Mouse (Mus musculus) layer of hippocampus, postnatal 36 days (tissue): ENCODE data around the gene Lgr6. TPM values are rescaled to one million over a fixed set of nuclear protein-coding genes. Genes with fewer than 3 reads are reported as not detected.
A peak's percentile ranks its signal among the peaks of the same experiment; 100 is the strongest.

Experiments
- DNase-seq, 2 experiments: peaks; one replicate each; pipeline ENCODE4 v3.0.0; 2022
- total RNA-seq, 2 experiments: library from RNA; stranded (reverse); gene quantifications; 2 replicates each; pipeline ENCODE4 v1.2.3; 2021

Gene Lgr6
- total RNA-seq = 1 to 10 TPM; 1.7 to 1.8 TPM

DNA sequence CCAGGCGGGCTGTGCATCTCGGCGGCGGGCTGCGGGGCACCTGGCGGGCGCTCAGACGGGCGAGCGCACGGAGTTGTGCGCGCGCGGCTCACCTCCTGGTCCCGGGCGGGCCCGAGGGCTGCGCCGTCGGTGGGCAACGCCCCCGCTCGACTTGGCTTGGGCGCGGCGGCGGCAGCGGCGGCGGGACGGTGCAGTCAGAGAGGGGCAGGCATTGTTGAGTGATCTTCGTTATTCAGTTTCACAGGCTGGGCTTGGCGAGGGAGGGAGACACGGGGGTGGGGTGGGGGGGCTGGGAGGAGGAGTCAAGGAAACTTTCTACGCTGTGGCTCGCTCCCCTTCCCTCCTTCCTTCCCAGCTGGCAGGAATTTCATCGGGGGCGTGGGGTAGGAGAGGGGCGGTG lies at the start of gene Lgr6:
Gene Lgr6, minus strand, starts transcription at position 153 of the 400 bp plus-strand sequence.
- no peak for DNase-seq

DNA sequence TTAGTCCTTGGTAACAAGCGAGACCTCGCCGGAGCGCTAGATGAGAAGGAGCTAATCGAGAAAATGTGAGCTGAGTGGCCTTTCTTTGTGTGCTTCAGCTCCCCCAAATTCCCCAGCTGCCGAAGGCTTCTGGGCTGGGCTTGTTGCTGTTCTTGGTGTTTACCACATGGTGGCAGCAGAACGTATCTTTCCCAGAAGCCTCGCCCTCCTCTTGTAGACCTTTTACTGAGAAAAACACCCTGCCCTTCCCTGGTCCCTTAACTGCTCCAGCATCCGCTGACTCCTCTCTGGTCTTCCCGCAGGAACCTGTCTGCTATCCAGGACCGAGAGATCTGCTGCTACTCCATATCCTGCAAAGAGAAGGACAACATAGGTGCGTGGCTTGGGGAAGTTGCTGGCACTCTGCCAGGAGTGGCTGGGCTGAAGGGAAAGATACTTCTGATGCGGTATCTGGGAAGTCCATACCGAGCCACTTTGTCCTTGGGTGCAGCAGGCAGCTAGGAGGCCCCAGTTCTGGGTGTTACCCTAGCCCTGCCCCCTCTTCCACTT lies 49.4 kb upstream of the Lgr6 start:
- DNase-seq = peak; percentile 79 to 81

DNA sequence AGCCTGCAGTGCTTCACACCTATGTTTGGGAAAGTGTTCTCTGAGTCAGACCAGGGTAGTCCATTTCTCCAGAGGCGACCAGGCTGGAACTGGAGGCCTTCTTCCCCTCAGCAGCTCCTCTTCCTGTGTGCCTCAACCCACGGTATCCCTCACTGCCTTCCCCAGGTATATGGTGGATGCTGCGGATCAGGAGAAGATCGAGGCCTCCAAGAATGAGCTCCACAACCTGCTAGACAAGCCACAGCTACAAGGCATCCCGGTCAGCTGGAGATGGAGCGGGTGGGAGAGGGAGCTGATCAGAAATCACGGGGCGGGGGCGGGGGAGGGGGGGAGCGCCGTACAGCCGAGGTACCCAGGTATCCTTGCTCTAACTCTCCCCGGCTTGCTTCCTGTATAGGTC lies 48.9 kb upstream of the Lgr6 start:
- DNase-seq = no peak

DNA sequence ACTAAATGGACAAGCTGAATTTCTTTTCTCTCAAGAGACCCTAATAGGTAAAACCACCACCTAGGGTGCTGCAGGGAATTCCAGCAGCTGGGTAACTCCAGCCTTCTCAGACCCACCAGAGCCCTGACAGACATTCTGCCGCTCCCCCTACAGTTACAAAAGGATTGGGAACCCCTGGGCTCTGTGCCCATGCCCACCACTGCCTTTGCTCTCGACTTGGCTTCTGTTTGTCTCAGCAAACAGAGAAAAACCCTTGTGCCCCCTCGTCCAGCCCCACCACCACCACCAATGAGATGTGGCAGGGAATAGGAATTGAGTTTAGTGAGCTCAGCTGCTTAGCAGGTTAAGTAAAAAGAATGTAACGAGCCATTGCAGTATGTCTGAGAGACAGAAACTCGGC lies 43.9 kb upstream of the Lgr6 start:
- DNase-seq = no peak

DNA sequence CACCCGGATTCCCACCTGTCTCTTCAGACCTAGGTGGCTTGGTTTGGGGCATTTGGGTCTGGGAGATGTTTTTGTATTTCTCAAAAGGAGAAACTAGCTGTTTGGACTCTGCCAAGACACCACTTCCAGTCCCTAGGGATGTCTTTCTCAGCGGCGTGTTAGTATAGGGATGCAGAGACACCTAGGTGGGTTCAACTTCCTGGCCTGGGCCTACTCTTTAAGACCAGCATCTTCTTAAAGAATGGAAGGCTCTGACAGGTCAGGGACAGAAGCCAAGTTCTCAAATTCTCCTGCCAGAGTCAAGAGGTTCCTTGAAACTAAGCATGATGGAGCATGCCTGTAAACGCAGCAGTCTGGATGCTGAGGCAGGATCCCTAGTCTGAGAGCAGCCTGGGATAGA lies 43.4 kb upstream of the Lgr6 start:
- no peak for DNase-seq

DNA sequence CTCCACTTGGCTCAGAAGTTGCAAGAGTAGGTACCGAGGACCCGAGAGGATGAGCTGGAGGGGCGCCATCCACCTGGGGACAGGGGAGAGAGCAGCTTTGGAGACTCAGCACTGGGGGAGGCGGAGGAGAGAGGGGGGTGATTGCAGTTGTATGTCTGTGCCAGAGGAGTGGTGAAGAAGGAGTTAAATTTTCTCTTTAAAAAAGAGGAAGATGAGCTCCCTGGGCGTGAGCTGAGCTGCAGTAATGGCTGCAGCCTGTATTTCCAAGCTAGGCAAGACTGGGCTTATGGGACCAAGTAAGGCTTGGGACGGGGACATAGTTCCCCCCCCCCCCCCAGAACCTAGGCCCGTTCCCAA lies 42.6 kb upstream of the Lgr6 start:
- DNase-seq = no peak

DNA sequence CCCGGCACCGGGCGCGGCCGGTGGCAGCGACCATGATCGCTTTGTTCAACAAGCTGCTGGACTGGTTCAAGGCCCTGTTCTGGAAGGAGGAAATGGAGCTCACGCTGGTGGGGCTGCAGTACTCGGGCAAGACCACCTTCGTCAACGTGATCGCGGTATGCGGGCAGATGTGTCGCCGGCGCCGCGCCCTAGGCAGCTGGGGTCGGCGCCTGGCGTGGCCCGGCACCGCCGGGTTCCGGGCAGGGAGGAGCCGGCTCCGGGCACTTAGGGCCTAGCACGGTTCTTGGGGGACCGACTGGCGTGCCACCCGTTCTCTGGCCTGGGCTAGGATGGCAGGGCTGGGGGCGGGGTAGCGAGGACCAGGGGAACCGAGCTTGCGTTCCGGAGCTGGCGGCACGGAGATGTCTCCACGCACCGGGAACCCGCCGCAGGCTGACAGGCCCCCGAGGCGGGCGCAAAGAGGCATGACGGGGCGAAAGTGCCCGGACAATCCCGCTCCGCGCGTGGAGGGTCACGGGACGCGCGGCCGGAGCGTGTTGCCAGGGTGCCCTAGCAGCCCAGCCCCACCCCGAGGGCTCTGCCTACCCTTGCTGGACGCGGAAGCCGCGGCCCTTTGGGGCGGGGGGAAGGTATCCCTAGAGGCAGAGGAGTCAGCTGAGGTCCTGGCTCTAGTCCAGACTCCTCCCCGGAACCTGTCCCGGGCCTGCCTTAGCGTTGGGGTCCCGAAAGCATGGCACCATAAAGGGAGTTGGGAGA lies 42.0 kb upstream of the Lgr6 start:
- peak; percentile 79 for DNase-seq

DNA sequence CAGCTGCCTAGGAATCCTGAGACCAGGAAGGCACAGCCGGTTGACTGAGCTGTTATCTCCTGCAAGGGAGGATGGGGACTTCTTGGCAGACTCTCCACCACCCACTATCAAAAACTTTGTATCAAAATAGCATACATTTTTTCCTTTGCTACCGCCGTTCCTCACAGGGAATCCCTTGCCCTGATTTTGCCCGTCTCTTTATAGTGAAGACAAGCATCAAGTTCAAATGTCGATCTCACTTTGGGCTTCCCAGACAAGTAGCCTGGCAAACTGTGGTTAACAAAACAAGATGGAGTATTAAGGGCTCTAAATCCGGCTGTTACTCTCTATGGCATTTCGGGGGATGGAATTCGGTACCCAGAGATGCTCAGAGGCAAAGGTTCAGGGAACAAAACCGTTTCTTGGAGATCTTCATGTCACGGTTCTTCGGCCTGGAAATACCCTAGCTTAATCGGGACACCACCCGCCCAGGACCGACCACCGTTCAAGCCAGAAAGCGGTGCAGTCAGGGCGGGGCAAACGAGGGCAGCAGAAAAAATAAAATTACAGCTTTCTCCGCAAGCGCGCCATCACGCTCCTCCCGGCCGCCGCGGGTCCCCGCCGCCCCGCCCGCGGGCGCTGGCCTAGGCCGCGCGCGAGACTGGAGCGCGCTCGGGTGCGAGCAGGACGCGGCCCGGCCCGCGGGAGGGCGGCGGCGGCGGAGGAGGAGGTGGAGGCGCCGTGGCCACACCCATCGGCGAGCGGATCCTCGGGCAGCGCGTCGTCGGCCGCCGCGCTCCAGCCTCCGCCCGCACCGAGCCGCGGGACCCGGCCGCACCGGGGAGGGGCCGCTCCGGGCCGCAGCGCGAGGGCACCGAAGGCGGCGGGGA lies 41.2 kb upstream of the Lgr6 start, which contains the start of gene Arl8a:
Gene Arl8a, plus strand, starts transcription at position 748 of the 869 bp plus-strand sequence.
- DNase-seq = peak; percentile 86 to 88

DNA sequence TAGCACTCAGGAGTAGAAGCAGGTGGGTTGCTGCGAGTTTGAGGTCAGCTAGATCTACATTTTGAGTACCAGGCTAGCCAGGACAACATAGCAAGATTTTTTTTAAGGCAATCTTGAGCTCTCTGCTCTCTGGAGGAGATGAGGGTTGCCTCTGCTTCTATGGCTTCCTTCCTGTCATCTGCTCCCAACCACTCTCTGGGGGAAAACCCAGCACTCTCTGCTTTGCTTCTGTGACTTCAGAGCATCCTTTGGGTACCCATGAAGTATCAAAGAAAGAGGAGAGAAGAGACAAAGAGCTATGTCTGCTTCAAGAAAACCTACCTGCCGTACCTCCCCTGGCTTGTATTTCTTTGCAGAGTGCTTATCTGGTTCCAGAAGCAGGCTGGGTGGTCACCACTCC lies 38.9 kb upstream of the Lgr6 start:
- DNase-seq = no peak

DNA sequence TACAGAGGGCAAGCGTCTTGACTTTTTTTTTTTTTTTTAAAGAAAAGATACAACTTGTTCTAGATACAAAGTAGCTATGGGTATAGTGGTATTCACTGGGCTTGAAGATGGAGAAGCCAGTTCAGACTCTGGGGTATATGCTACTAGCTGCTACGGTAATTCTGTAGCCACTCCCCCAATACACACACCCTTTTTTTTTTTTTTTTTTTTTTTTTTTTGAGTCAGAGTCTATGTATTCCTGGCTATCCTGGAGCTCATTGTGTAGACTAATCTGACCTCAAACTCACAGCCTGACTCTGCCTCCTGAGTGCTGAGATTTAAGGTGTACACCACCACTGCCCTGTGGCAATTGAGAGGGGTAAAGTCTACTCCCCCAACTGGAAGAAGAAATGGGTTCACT lies 37.4 kb upstream of the Lgr6 start:
- DNase-seq = no peak

DNA sequence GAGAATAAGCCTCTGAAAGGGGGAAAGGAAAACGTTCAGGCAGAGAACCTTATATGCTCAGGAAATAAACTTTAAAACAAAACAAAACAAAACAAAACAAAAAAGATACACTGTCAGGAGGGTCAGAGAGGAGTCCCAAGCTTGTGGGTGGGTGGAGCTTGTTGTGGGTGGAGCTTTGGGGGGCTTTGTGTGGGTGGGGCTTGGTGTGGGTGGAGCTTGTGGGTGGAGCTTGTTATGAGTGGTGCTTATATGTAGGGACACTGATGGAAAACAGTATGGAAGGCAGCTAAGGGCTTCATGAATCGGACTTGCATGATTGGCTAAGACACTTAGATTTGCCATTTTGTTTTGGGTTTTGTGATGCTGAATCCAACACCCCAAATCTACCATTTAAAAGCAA lies 34.8 kb upstream of the Lgr6 start:
- DNase-seq = no peak

DNA sequence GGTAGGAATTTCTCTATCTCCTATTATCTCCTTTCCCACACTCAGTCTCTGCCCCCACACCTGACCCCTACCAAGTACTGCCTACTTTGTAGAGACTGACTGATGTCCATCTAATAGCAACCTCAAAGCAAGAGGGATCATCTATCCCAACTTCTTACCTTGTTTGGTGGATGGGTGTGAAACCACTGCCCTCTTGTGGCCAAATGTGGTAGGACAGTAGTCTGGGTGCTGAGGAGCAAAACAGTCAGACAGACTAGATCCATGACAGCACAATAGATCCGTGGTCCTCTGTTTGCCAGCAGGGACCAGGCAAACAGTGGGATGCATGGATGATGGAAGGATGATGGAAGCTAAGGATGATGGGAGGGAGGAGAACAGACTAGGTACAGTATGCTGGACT lies 31.4 kb upstream of the Lgr6 start:
- DNase-seq = peak; percentile 60 to 70

DNA sequence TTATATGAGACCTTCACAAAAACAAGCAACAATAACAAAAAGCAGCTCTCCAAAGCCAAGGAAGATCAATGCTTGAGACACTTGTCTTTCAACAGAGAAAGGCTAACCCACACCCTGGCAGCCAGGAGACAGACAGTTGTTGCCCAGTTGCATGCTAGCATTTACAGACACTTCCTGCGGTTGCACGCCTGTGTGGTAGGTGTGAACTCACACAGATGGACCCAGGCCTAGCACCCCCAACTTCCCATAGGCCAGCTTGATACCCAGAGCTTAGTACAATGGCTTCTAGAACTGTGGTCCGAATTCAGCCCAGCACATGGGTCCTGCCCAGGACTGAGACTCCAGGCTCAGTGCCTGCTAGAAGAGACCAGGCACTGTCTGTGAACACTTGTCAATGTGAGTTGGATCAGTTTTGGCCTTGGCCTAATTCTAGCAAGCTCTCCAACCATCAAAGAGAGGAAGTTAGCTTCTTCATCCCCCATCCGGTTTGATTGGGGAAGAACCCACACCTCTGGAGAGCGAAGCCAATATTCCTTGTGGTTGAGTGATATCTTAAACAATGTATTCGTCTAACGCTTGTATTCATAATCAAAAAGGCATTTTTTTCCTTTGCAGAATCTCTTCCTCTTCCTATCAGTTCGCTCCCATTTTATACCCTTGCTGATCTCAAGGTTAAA lies 30.2 kb upstream of the Lgr6 start:
- no peak for DNase-seq

DNA sequence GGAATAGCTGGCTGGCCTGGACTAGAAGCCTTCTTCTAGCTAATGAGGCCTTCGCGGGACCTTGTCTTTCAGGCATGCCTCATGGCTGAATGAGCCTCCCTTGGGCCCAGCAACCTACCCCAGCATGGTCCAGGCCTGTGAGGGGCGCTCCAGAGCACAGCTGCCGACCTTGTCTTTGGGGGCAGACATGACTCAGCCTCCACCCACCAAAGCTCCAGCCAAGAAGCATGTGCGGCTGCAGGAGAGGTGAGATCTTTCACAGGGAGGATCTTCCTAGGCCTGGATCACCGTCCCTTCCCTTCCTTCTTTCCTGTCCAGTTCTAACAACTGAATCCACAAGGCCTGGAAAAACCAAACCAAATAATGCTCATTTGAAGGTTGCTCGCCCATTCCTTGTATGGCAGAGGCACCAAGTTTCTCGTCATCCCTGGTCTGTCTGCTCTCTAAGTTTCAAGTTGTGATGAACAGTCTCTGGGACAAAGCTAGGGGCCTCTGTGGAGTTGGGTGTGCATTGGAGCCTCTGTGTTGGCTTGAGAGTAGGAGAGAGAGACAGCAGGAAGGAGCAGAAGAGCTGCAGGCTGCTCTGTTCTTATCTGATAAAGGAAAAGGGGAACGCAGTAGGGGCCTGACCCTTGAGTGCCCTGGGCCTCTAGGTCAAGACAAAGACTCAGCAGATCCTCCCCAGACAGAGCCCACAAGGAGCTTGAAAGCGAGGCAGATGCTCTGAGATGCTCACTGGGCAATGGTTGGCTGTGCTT lies 28.8 kb upstream of the Lgr6 start:
- DNase-seq = no peak

DNA sequence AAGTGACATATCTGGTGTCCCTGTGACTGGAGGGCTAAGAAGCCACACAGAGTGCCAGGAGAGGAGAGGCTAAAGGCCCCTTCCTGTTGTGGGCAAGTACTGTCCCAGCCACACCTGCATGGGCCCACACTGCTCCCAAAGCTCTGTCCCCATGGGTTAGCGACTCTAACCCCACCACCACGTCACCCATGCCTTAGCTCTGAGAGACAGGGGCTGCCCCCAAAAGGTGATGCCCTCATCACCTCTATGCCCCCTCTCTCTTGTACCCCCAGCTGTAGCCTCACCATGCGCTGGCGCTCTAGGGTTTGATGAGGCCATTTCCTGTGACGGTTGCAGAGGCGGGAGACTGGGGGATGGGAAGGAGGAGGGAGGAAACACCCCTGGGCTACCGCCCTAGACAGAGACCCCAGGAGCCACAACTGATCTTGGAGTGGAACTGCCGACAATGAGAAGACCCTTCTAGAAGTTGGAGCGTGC lies 27.9 kb upstream of the Lgr6 start:
- no peak for DNase-seq

DNA sequence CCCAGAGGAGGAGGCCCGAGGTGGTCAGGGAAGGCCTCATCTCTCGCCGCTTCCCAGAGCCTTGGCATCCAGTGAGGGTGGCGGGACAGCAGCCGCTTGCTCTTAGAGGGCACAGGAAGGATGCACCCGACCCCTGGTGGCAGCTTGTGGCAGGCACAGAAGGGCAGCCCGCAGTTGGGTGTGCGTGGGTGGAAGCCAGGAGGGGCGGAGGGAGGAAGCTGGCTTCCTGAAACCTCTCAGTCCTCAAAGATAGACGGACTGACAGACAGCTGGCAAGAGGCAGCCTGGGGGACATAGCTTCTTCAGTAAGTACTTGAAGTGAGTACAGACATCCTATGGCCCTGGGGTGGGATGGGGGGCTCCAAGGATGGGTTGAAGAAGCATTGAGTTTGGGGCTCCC lies 27.4 kb upstream of the Lgr6 start, which contains the start of gene Ptpn7:
Gene Ptpn7, plus strand, starts transcription at position 228 of the 400 bp plus-strand sequence.
- no peak for DNase-seq

DNA sequence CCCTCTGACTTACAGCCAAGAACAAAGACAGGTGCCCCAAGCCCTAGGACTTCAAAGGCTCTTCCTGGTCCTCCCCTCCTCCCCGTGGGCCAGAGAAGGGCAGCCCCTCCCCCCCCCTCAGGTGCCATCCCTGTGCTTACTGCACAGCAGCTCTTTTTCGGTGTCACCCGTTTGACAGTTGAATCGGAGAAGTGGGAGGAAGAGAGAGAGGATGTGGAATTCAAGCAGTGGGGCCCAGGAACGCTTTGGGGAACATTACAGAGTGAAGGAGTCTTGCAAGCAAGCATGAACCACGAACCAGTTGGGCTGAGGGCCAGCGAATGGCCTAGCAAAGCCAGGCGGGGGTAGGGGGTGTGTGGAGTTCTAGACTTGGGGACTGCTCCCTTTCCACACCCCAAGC lies 26.5 kb upstream of the Lgr6 start:
- no peak for DNase-seq

DNA sequence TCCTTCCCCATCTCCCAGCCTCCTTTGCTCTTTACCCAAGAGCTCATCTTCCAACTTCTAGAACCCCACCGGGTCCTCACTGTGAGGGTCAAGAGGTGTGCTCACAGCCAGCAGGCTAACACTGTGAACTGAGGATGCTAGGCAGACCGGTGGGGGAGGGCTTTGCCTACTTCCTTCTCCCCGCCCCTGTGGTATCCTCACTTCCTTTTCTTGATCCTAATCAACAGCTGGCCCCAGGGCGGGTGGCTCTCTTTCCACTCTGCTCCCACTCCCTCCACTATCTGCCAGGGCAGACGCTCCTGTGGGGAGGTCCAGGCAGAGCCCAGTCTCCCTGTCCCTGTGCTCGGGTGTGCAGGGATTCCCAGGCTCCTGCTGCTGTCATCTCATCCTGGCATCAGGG lies 26.0 kb upstream of the Lgr6 start:
- no peak for DNase-seq

DNA sequence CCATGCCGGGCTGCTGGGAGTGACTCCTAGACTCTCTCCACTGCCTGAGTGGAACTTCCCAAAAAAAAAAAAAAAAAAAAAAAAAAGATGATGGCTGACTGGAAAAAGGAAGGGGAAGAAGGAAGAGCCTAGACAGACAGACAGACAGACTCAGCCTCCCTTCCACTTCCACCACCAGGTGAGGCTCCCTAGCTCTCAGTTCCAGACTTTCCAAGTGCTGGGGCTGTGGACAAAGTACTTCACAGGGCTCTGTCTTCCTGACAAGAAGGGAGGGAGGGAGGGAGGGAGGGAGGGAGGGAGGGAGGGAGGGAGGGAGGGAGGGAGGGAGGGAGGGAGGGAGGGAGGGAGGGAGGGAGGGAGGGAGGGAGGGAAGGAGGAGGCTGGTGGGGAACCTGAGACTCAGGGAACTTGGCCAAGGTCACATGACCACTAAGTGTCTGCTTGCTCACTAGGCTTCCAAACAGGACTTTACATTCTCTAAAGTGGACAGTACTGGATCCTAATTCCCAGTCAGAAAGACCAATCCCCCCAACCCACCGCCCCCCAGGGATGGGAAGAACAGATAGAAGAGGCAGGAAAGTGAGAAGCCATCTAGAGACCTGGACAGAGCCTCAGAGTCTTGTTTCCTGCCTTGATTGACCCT lies 25.4 kb upstream of the Lgr6 start:
- no peak for DNase-seq

DNA sequence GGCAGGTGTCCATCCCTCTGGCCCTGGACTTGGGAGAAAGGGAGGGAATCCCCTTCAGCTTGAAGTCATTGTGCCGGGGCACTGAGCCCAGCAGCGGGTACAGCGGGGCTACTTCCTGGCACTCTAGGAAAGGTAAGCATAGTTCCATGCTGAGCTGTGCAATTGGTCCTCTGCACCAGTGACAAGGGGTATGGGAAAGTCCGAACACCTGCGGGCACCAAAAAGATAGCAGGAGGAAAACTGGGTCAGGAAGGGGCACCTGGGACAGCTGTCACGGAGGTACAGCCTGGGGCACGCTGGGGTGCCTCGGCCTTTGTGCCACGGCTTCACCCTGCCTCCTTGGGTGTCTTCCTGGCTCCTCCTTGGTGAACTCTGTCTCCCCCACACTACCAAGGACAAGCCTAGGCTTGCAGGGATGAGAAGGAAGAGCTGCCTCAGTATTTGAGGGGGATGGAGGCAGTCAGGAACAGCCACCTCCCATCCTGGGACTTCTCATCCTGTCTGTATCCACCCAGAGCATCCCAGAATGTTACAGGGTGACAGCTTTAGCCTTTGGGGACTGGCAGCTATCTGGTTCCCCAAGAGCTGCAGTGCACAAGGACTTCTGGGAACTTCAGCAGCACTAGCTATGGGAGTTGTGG lies 24.6 kb upstream of the Lgr6 start:
- no peak for DNase-seq

DNA sequence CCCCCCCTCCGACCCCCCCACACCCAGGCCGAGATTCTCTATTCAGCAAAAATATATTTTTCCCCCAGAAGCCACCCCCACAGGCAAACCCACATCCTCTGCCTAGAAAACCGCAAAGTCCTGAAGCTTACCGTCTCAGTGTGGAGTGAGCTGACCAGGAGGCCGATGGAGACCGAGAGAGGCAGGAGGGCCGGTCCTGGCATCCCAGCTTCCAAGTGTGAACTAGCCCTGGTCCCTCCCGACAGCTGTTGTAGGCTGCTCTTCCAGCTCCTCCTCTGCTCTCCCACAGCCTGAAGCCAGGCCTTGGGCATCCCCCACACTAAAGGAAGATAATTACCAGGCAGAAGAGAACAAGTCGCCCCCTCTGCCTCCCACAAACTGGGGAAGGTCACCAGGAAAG lies 23.9 kb upstream of the Lgr6 start:
- DNase-seq = no peak
